Mouse (Mus musculus) naive thymus-derived CD4-positive, alpha-beta T cell, adult 5 months (primary cell): ENCODE data around the gene Gm5483. TPM values are rescaled to one million over a fixed set of nuclear protein-coding genes. Genes with fewer than 3 reads are reported as not detected.

Experiments
- polyA plus RNA-seq: library from polyadenylated mRNA; unstranded; fragments of 100-300 nt; shearing (Covaris generic); gene quantifications from one replicate; pipeline ENCODE4 v1.2.1, GENCODE M21; 2017

Gm5483 gene
- polyA plus RNA-seq = not detected

GRCm38 (mm10) chr16:36183912-36184311, at the start of gene Gm5483:
TSS of gene Gm5483 (plus strand) at chr16:36184212.

GRCm38 (mm10) chr16:36156402-36156975, 27.5 kb upstream of the Gm5483 start, which contains the start of gene Stfa2l1:
TSS of gene Stfa2l1 (plus strand) at chr16:36156811.

GRCm38 (mm10) chr16:36209967-36210453, 26.0 kb downstream of the Gm5483 start, which contains the start of gene Gm5416:
TSS of gene Gm5416 (plus strand) at chr16:36210403.

GRCm38 (mm10) chr16:36221168-36221567, 37.2 kb downstream of the Gm5483 start, which contains the start of gene 2010005H15Rik:
TSS of gene 2010005H15Rik (plus strand) at chr16:36221468.

Other genes with a start within 250 kb of the Gm5483 start
- 40.9 TPM for gene Parp9, start 245.7 kb upstream of the Gm5483 start, polyA plus RNA-seq
- gene Dtx3l, start 245.1 kb upstream of the Gm5483 start, polyA plus RNA-seq = 30.4 TPM
- 165 TPM for gene Kpna1, start 205.5 kb upstream of the Gm5483 start, polyA plus RNA-seq
- 1.9 TPM for gene Wdr5b, start 143.0 kb upstream of the Gm5483 start, polyA plus RNA-seq
- 42.0 TPM for gene Fam162a, start 112.6 kb upstream of the Gm5483 start, polyA plus RNA-seq
- 31.6 TPM for gene Ccdc58, start 112.5 kb upstream of the Gm5483 start, polyA plus RNA-seq
- gene Csta1, start 53.0 kb upstream of the Gm5483 start, polyA plus RNA-seq = not detected
- not detected for gene Stfa2l1, start 27.4 kb upstream of the Gm5483 start, polyA plus RNA-seq
- gene Gm5416, start 26.2 kb downstream of the Gm5483 start, polyA plus RNA-seq = not detected
- not detected for gene 2010005H15Rik, start 37.3 kb downstream of the Gm5483 start, polyA plus RNA-seq
- not detected for gene Stfa1, start 92.7 kb downstream of the Gm5483 start, polyA plus RNA-seq
- not detected for gene BC117090, start 150.1 kb downstream of the Gm5483 start, polyA plus RNA-seq
- gene BC100530, start 183.5 kb downstream of the Gm5483 start, polyA plus RNA-seq = not detected
- gene Stfa2, start 224.2 kb downstream of the Gm5483 start, polyA plus RNA-seq = not detected